Mouse (Mus musculus) spleen, adult 2 months (tissue): ENCODE measurements around the gene Ccdc173. TPM values are rescaled to one million over a fixed set of nuclear protein-coding genes. Genes with fewer than 3 reads are reported as not detected.
"Not testable (repeated sequence)": the region's sequence is repeated elsewhere in the genome, so short reads cannot be mapped to it uniquely, and the experiment has no call there.

Source experiments
- DNase-seq, 2 experiments: peaks; one replicate each; pipeline versions ENCODE4 v3.0.0 to v3.0.0-alpha.2; 2012 to 2021; ENCODE audit warnings: low spot score in 2 of 2, low read depth in 1 of 2
- H3K27ac ChIP-seq: fragments of 200-500 bp; 2 replicates; pipeline ENCODE4 v1.5.1; 2012; ENCODE audit warnings: low read length, inconsistent platforms; ENCODE audit not compliant: insufficient read depth
- H3K27me3 ChIP-seq: fragments of 200-500 bp; 2 replicates; pipeline ENCODE4 v1.6.1; 2012; ENCODE audit warnings: mild to moderate bottlenecking, moderate library complexity, low read length, inconsistent platforms; ENCODE audit not compliant: control insufficient read depth, insufficient read depth
- H3K36me3 ChIP-seq: fragments of 200-500 bp; 2 replicates; pipeline ENCODE4 v1.6.1; 2012; ENCODE audit warnings: mild to moderate bottlenecking, low read length, inconsistent platforms; ENCODE audit not compliant: control insufficient read depth, insufficient read depth
- H3K4me1 ChIP-seq: fragments of 200-500 bp; 2 replicates; pipeline ENCODE4 v1.6.1; 2011; ENCODE audit warnings: inconsistent platforms; ENCODE audit not compliant: control insufficient read depth, insufficient read depth, insufficient read length
- H3K4me3 ChIP-seq: fragments of 200-500 bp; 2 replicates; pipeline ENCODE4 v1.5.1; 2011; ENCODE audit warnings: mild to moderate bottlenecking, inconsistent platforms; ENCODE audit not compliant: insufficient read depth, insufficient read length; ENCODE audit errors: extremely low read depth
- CTCF ChIP-seq: fragments of 200-500 bp; IDR thresholded peaks from 2 replicates; pipeline ENCODE4 v1.5.1; 2011; ENCODE audit warnings: mild to moderate bottlenecking, inconsistent platforms; ENCODE audit not compliant: insufficient read depth, insufficient read length, insufficient replicate concordance; ENCODE audit errors: extremely low read depth
- POLR2A ChIP-seq: fragments of 200-500 bp; IDR thresholded peaks from 2 replicates; pipeline ENCODE4 v1.6.1; 2011; ENCODE audit warnings: low read depth, low read length, inconsistent platforms
- WGBS: fragments of 180-500 bp; shearing (Covaris S2); methylation state at CpG from one replicate; pipeline ENCODE4 v1.1.7; 2018; 5-methylcytosine and 5-hydroxymethylcytosine counted together
- polyA plus RNA-seq: library from polyadenylated mRNA; depleted of rRNA; stranded (reverse); fragments of >200 nt; gene quantifications from 2 replicates; pipeline ENCODE4 v1.2.3, GENCODE M21; 2012

The Ccdc173 gene
- polyA plus RNA-seq, 1 experiment: not detected

- Histone ChIP-seq H3K27me3 (peaks cover 12% of the 10 kb centered on the region), H3K4me1 (peaks cover 3% of the 10 kb centered on the region), H3K27ac (no peak overlapping the region), H3K36me3 (no peaks in the 10 kb centered on the region), H3K4me3 (no peak overlapping the region)
- WGBS: 78% methylated on average over 9 of the region's 9 CpGs
- DNase-seq: no peak
- no peak for TF ChIP-seq POLR2A
- TF ChIP-seq CTCF: no peak
Observed at GRCm38 (mm10) chr2:69818350-69819085, 29.1 kb upstream of the Ccdc173 start.

GRCm38 (mm10) chr2:69816575-69816974, 27.2 kb upstream of the Ccdc173 start:
- Histone ChIP-seq H3K36me3 (no peaks in the 10 kb centered on the region), H3K27ac (no peak overlapping the region), H3K4me3 (no peak overlapping the region), H3K4me1 (no peaks in the 10 kb centered on the region), H3K27me3 (no peaks in the 10 kb centered on the region)
- WGBS: 78% methylated on average over 5 of the region's 5 CpGs
- no peak for TF ChIP-seq CTCF
- no peak for TF ChIP-seq POLR2A
- DNase-seq: no peak

GRCm38 (mm10) chr2:69811349-69811748, 22.0 kb upstream of the Ccdc173 start:
- not testable (repeated sequence) for H3K36me3 ChIP-seq, H3K4me1 ChIP-seq, DNase-seq, H3K27ac ChIP-seq, H3K27me3 ChIP-seq, H3K4me3 ChIP-seq
- 65% methylated on average over 7 of the region's 7 CpGs for WGBS

- TF ChIP-seq CTCF (no peak), POLR2A (no peak)
- peak overlapping the region; percentile 29; the same call in 1 of the 2 replicates for H3K27ac ChIP-seq
- H3K4me1 ChIP-seq: no peaks in the 10 kb centered on the region
- no peak overlapping the region for H3K4me3 ChIP-seq
- no peaks in the 10 kb centered on the region for H3K36me3 ChIP-seq
- WGBS: 87% methylated on average over 15 of the region's 15 CpGs
- no peak for DNase-seq
- H3K27me3 ChIP-seq: no peaks in the 10 kb centered on the region
Observed at GRCm38 (mm10) chr2:69810169-69810568, 20.8 kb upstream of the Ccdc173 start.

- not testable (repeated sequence) for H3K4me3 ChIP-seq, H3K36me3 ChIP-seq, DNase-seq, H3K27me3 ChIP-seq, H3K27ac ChIP-seq, H3K4me1 ChIP-seq
- WGBS: 81% methylated on average over 9 of the region's 9 CpGs
Observed at GRCm38 (mm10) chr2:69804663-69805062, 15.3 kb upstream of the Ccdc173 start.

GRCm38 (mm10) chr2:69803756-69804155, 14.4 kb upstream of the Ccdc173 start:
- H3K4me3 ChIP-seq: no peak overlapping the region
- H3K27me3 ChIP-seq: no peaks in the 10 kb centered on the region
- DNase-seq: no peak
- 69% methylated on average over 8 of the region's 8 CpGs for WGBS
- H3K27ac ChIP-seq: no peak overlapping the region
- no peaks in the 10 kb centered on the region for H3K36me3 ChIP-seq
- H3K4me1 ChIP-seq: no peaks in the 10 kb centered on the region
- TF ChIP-seq POLR2A (no peak), CTCF (no peak)

- 63% methylated on average over 5 of the region's 5 CpGs for WGBS
- DNase-seq: peak; percentile 38 to 68
- Histone ChIP-seq H3K27ac (no peak overlapping the region), H3K27me3 (no peaks in the 10 kb centered on the region), H3K4me1 (no peaks in the 10 kb centered on the region), H3K36me3 (no peaks in the 10 kb centered on the region), H3K4me3 (peak overlapping the region; percentile 34; the same call in 1 of the 2 replicates)
- no peak for TF ChIP-seq POLR2A
- peak; percentile 91 for TF ChIP-seq CTCF
Observed at GRCm38 (mm10) chr2:69802911-69803312, 13.5 kb upstream of the Ccdc173 start.
